Mouse (Mus musculus) liver, embryonic 16.5 days (tissue): ENCODE data around the gene Phf12. TPM values are rescaled to one million over a fixed set of nuclear protein-coding genes. Genes with fewer than 3 reads are reported as not detected.

ENCODE experiments used
- ATAC-seq: fragments of 200-750 bp; cut with Nextera tagmentation; 2 replicates; pipeline ENCODE4 v1.8.0; 2017; ENCODE audit warnings: low read depth, mild to moderate bottlenecking, moderate number of reproducible peaks, moderate library complexity
- H3K27ac ChIP-seq: fragments of 300-500 bp; sonication (generic); 2 replicates; pipeline ENCODE4 v1.5.1; 2014; ENCODE audit warnings: mild to moderate bottlenecking, low read length
- H3K27me3 ChIP-seq: fragments of 300-500 bp; sonication (generic); 2 replicates; pipeline ENCODE4 v1.6.1; 2014; ENCODE audit warnings: low read depth, low read length, mixed read lengths; ENCODE audit not compliant: control insufficient read depth, insufficient read depth
- H3K36me3 ChIP-seq: fragments of 300-500 bp; sonication (generic); 2 replicates; pipeline ENCODE4 v1.6.1; 2014; ENCODE audit warnings: mild to moderate bottlenecking; ENCODE audit not compliant: control insufficient read depth, insufficient read depth
- H3K4me1 ChIP-seq: fragments of 300-500 bp; sonication (generic); 2 replicates; pipeline ENCODE4 v1.6.1; 2014; ENCODE audit warnings: low read depth, low read length, mixed read lengths; ENCODE audit not compliant: control insufficient read depth
- H3K4me2 ChIP-seq: fragments of 300-500 bp; sonication (generic); 2 replicates; pipeline ENCODE4 v1.6.1; 2014; ENCODE audit warnings: low read depth, low read length, mixed read lengths
- H3K4me3 ChIP-seq: fragments of 300-500 bp; sonication (generic); 2 replicates; pipeline ENCODE4 v1.5.1; 2014; ENCODE audit warnings: low read depth, mild to moderate bottlenecking, low read length
- H3K9ac ChIP-seq: fragments of 300-500 bp; sonication (generic); 2 replicates; pipeline ENCODE4 v1.6.1; 2014; ENCODE audit warnings: low read depth, low read length
- H3K9me3 ChIP-seq: fragments of 300-500 bp; sonication (generic); replicated peaks from 2 replicates; pipeline ENCODE4 v1.6.1; 2016; ENCODE audit warnings: low read length; ENCODE audit not compliant: control insufficient read depth
- WGBS: fragments of 180-500 bp; shearing (Covaris S2); extraction: QIAGEN DNeasy Blood & Tissue Kit; methylation state at CpG from one replicate; pipeline ENCODE4 v1.1.7; 2014; ENCODE audit not compliant: insufficient replicate concordance; 5-methylcytosine and 5-hydroxymethylcytosine counted together
- polyA plus RNA-seq: library from polyadenylated mRNA; unstranded; fragments of >200 nt; fragmentation: Nextera tagmentation; extraction: Ambion mirVana; gene quantifications from 2 replicates; pipeline ENCODE4 v1.2.1, GENCODE M21; 2015

The Phf12 gene
- polyA plus RNA-seq, 1 experiment from 2014 or later = 5.3 TPM

DNA sequence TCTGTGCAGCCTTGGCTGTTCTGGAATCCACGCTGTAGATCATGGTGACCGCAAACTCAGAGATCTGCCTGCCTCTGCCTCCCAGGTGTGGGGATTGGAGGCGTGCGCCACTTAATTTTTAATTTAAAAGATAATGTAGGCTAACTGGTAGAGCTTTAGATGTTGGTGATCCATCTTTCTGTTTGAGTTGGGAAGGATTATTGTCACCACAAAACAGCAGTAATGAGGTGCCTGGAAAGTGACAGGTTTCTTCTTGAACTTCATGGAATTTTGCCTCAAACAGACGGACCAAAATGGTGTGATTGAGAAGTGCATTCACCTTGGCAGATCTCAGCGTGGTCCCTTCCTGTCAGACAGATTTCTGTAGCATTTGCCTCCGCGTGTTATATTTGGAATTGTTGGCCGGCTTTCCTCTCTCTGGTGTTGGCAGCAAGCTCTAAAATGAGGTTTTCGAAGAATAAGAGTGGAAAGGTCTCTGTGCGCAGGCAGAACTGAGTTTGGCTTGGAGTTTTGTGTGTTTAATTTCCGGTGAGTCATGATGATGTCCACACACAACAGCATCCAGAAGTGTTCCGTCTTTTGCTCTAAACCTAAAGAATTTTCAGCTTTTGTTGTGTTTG is 6.6 kb downstream of the Phf12 start:
- no peak for ATAC-seq
- no peaks in the 10 kb centered on the region for H3K27me3 ChIP-seq
- peaks cover 12% of the 10 kb centered on the region for H3K36me3 ChIP-seq
- H3K4me1 ChIP-seq = peaks cover 11% of the 10 kb centered on the region
- H3K4me3 ChIP-seq = no peak overlapping the region
- H3K9me3 ChIP-seq = no peaks in the 10 kb centered on the region
- no peak overlapping the region for H3K27ac ChIP-seq
- H3K4me2 ChIP-seq = no peak overlapping the region
- 83% methylated on average over 13 of the region's 13 CpGs for WGBS
- no peak overlapping the region for H3K9ac ChIP-seq

DNA sequence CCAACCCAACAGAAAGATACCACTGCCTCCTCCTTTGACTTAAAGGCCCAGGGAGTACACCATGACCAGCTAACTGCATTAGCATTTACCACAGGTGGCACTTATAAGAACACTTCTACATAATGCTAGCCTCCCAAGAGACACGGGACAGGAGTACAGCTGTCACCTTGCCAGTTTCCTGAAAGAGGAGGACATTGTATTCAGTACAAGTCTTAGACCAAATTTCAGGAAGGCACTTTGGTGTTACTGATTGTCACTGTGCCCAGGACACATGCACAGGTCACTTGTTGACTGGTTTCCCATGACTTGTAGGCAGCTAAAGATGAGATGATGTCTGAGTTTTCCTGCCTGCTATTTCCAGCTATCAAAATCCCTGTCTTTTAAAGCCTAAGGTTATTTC is 13.0 kb downstream of the Phf12 start:
- 74% methylated on average over 1 of the region's 1 CpGs for WGBS
- Histone ChIP-seq H3K27me3 (no peaks in the 10 kb centered on the region), H3K27ac (no peak overlapping the region), H3K9me3 (no peaks in the 10 kb centered on the region), H3K36me3 (peaks cover 7% of the 10 kb centered on the region; the same call in 1 of the 2 replicates), H3K4me3 (no peak overlapping the region), H3K4me1 (no peaks in the 10 kb centered on the region), H3K4me2 (no peak overlapping the region), H3K9ac (no peak overlapping the region)
- no peak for ATAC-seq

DNA sequence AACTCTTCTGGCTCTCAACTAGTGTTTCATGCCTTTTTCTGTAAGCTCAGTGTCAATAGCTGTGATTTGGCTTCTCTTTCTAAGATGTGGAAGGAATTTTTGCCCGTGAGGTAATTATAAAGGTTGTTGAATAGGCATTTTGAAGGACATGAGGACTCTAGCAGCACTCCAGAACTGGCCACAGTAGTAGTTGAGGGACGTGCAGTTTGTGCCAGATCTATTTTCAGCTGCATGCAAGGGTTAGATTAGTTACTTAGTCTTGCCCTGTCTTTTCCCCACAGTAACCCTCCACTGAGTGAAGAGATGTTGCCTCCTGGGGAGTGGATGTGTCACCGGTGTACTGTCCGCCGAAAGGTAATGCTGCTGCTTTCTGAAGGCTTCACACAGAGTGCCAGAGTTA is 23.9 kb downstream of the Phf12 start:
- no peak for ATAC-seq
- Histone ChIP-seq H3K4me3 (no peak overlapping the region), H3K27me3 (no peaks in the 10 kb centered on the region), H3K4me1 (no peaks in the 10 kb centered on the region), H3K27ac (no peak overlapping the region), H3K4me2 (no peak overlapping the region), H3K9ac (no peak overlapping the region), H3K36me3 (peaks cover 37% of the 10 kb centered on the region), H3K9me3 (no peaks in the 10 kb centered on the region)
- WGBS = 83% methylated on average over 5 of the region's 5 CpGs

DNA sequence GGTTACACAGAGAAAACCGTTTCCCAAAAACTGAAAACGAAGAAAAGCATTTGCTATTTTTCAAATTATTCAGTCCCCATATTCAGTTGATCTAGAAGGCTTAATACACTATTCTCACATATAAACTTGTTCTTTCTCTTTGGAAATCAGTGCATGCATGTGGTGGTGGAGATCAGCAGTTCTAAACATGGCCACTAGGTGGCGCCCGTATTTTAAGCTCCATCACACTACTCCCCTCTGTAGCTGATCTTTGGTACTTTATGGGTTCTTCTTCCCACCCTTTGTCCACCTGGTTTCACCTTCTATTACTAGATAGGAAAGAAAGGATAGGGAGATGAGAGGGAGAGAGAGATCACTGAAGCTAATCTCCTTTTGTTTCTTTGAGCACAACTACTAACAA is 37.1 kb downstream of the Phf12 start:
- peaks cover 75% of the 10 kb centered on the region for H3K36me3 ChIP-seq
- H3K9me3 ChIP-seq = no peaks in the 10 kb centered on the region
- H3K27ac ChIP-seq = no peak overlapping the region
- 16% methylated on average over 4 of the region's 4 CpGs for WGBS
- no peak overlapping the region for H3K9ac ChIP-seq
- H3K27me3 ChIP-seq = no peaks in the 10 kb centered on the region
- H3K4me3 ChIP-seq = no peak overlapping the region
- no peaks in the 10 kb centered on the region for H3K4me1 ChIP-seq
- H3K4me2 ChIP-seq = no peak overlapping the region
- ATAC-seq = no peak

DNA sequence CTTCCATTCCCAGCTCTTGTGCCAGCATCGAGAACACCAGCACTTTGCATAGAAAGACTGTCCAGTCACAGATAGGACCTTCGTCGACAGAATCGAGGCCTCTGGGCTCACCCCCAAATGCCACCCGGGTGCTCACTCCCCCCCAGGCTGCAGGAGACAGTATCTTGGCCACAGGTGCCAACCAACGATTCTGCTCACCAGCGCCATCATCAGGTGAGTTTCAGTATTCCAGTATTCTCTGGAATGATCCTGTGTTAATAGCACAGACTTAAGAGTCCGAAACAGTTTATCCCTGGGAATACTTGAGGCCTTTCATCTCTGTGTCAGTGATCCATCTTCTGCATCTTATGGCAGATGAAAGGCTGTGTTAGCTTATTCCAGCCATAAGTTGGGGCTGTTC is 41.1 kb downstream of the Phf12 start:
- Histone ChIP-seq H3K27ac (no peak overlapping the region), H3K9ac (no peak overlapping the region), H3K4me3 (no peak overlapping the region), H3K9me3 (no peaks in the 10 kb centered on the region), H3K36me3 (peaks cover 66% of the 10 kb centered on the region), H3K4me2 (no peak overlapping the region), H3K4me1 (no peaks in the 10 kb centered on the region), H3K27me3 (no peaks in the 10 kb centered on the region)
- no peak for ATAC-seq
- WGBS = 71% methylated on average over 8 of the region's 8 CpGs

DNA sequence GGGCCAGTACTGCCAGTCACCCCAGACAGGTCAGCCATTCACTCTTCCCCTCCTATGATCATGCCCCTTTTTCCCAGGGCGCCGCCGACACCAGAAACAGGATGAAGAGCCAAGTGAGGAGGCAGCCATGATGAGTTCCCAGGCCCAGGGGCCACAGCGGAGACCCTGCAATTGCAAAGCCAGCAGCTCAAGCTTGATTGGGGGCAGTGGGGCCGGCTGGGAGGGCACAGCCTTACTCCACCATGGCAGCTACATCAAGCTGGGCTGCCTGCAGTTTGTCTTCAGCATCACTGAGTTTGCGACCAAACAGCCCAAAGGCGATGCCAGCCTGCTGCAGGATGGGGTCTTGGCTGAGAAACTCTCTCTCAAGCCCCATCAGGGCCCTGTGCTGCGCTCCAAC is 46.7 kb downstream of the Phf12 start:
- Histone ChIP-seq H3K9me3 (no peaks in the 10 kb centered on the region), H3K4me3 (no peak overlapping the region), H3K36me3 (peaks cover 51% of the 10 kb centered on the region), H3K27ac (no peak overlapping the region), H3K9ac (no peak overlapping the region), H3K4me1 (peaks cover 24% of the 10 kb centered on the region), H3K4me2 (no peak overlapping the region), H3K27me3 (no peaks in the 10 kb centered on the region)
- ATAC-seq = no peak
- 88% methylated on average over 8 of the region's 8 CpGs for WGBS

DNA sequence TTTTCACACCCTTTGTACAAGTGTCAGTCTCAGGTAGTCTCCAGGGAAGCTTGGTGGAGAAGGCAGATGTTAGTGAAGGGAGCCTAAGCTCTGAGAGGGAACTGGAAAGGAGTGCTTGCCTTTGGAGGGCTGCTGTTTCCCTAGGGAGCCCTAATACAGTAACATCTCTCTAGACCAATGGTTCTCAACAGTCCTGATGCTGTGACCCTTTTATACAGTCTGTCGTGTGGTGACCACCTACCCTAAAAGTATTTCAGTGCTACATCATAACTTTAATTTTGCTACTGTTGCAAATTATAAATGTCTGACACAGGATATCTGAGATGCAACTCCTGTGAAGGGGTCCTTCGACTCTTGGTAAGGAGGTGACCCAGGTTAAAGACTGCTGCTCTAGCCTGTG is 48.0 kb downstream of the Phf12 start:
- 80% methylated on average over 2 of the region's 2 CpGs for WGBS
- no peak overlapping the region for H3K4me3 ChIP-seq

DNA sequence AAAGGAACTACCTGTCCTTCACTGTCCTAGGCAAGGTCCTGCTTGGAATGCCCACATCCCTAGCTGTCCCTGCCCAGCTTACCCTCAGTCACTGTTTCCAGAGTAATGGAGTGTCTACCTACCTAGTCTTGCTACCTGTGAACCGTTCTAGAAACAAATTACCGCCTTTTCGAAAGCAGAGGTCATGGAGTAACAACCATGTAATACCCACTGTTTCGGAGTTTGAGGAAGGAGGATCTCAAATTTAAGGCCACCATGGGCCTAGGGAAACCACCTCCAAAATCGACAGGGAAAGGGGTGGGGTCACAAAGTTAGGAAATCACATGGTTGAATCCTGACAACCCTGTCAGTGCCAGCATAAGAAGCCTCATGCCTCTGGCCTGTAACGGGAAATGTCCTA is 48.8 kb downstream of the Phf12 start:
- no peak for ATAC-seq
- peaks cover 26% of the 10 kb centered on the region for H3K4me1 ChIP-seq

More for the DNA sequence above, 48.0 kb downstream of the Phf12 start:
- Histone ChIP-seq H3K27me3 (no peaks in the 10 kb centered on the region), H3K36me3 (peaks cover 44% of the 10 kb centered on the region), H3K27ac (no peak overlapping the region), H3K4me2 (no peak overlapping the region), H3K9ac (no peak overlapping the region), H3K4me1 (peaks cover 26% of the 10 kb centered on the region), H3K9me3 (no peaks in the 10 kb centered on the region)
- ATAC-seq = no peak

DNA sequence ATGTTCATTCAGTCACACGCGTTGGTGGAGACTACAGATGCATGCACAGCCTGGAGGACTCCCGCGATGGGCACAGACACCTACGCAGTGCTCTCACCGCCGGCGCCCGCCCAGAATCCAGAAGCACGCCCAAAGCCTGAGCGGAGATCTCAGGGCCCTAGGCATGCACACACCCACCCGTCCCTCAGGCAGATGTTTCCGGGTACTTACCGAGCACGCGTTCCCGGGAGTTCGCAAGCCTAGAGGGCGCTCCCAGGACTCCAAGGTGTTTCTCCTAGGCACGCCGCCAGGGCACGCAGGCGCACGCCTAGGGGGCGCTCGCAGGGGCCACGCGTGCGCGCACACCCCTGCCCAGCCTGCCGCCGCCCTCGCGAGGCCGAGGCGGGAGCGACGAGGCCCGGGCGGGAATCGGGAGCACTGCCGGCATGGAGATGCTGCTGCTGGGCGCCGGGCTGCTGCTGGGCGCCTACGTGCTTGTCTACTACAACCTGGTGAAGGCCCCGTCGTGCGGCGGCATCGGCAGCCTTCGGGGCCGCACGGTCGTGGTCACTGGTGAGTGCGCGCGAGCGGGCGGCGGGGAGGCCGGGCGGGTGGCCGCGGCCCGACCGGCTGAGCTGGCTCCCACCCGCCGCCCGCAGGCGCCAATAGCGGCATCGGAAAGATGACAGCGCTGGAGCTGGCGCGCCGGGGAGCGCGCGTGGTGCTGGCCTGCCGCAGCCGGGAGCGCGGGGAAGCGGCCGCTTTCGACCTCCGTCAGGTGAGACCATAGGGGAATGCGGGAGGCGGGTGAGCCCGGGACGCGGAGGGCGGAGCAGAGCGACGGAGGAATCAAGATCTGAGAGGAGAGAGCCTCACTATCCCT is 49.6 kb downstream of the Phf12 start, which contains the start of gene Dhrs13:
Dhrs13 (plus strand) TSS at position 334 of the 862 bp plus-strand sequence.
- WGBS = under 1% methylated on average over 96 of the region's 96 CpGs
- Histone ChIP-seq H3K27me3 (no peaks in the 10 kb centered on the region), H3K36me3 (peaks cover 34% of the 10 kb centered on the region), H3K9ac (peak within 1 kb of the TSS; percentile 84), H3K4me1 (peaks cover 28% of the 10 kb centered on the region), H3K4me3 (peak within 1 kb of the TSS; percentile 78), H3K27ac (peak within 1 kb of the TSS; percentile 83), H3K4me2 (peak within 1 kb of the TSS; percentile 99), H3K9me3 (no peaks in the 10 kb centered on the region)
- peak; percentile 95 for ATAC-seq

More for the DNA sequence above, 48.8 kb downstream of the Phf12 start:
- Histone ChIP-seq H3K9ac (peak overlapping the region; percentile 84), H3K4me3 (peak overlapping the region; percentile 78), H3K27me3 (no peaks in the 10 kb centered on the region), H3K9me3 (no peaks in the 10 kb centered on the region), H3K36me3 (peaks cover 36% of the 10 kb centered on the region), H3K4me2 (peak overlapping the region; percentile 99), H3K27ac (peak overlapping the region; percentile 74)
- WGBS = 45% methylated on average over 6 of the region's 6 CpGs
